Mouse (Mus musculus): Measurements from ENCODE around the gene Syde2. TPM values are rescaled to one million over a fixed set of nuclear protein-coding genes. Genes with fewer than 3 reads are reported as not detected.

Gene Syde2
- total RNA-seq, 1 experiment from 2014 or later: 4.9 TPM

- no peak for DNase-seq
These were observed 66.2 kb downstream of the Syde2 start for GRCm38 (mm10) chr3:146053873-146054272.

GRCm38 (mm10) chr3:146057131-146057530 lies 69.5 kb downstream of the Syde2 start:
- DNase-seq: no peak

GRCm38 (mm10) chr3:146058263-146058662 lies 70.6 kb downstream of the Syde2 start:
- DNase-seq: peak; percentile 80

GRCm38 (mm10) chr3:146059356-146059926 lies 71.8 kb downstream of the Syde2 start:
- DNase-seq: no peak

GRCm38 (mm10) chr3:146063146-146063545 lies 75.5 kb downstream of the Syde2 start:
- no peak for DNase-seq

GRCm38 (mm10) chr3:146069276-146069675 lies 81.6 kb downstream of the Syde2 start:
- DNase-seq: no peak

Other genes with a start within 250 kb of the Syde2 start
- 5.4 and 8.3 TPM in 2 replicates for gene Ddah1, start 229.2 kb upstream of the Syde2 start, total RNA-seq (2021)
- 25.7 and 26.0 TPM in 2 replicates for gene Bcl10, start 65.1 kb upstream of the Syde2 start, total RNA-seq (2021)
- gene 2410004B18Rik, start 49.9 kb upstream of the Syde2 start, total RNA-seq (2021): 22.2 and 30.6 TPM in 2 replicates
- 0.33 TPM in 1 of 2 replicates, not detected in the other for gene Wdr63, start 120.3 kb downstream of the Syde2 start, total RNA-seq (2021)
- gene Mcoln3, start 129.6 kb downstream of the Syde2 start, total RNA-seq (2021): 1.3 TPM in 1 of 2 replicates, not detected in the other
- gene Mcoln2, start 162.0 kb downstream of the Syde2 start, total RNA-seq (2021): 0.15 and 3.7 TPM in 2 replicates
- gene Lpar3, start 233.1 kb downstream of the Syde2 start, total RNA-seq (2021): 0.30 and 0.41 TPM in 2 replicates